Mouse (Mus musculus) cerebellum, adult (tissue): Measurements from ENCODE around the gene Pdzd2.

ENCODE experiments used
- ATAC-seq: cut with Nextera tagmentation; 2 replicates; pipeline ENCODE4 v1.9.2; 2017; ENCODE audit warnings: mild to moderate bottlenecking, moderate library complexity, mixed read lengths; ENCODE audit not compliant: insufficient number of reproducible peaks, low FRiP score, low TSS enrichment

Gene Pdzd2

DNA sequence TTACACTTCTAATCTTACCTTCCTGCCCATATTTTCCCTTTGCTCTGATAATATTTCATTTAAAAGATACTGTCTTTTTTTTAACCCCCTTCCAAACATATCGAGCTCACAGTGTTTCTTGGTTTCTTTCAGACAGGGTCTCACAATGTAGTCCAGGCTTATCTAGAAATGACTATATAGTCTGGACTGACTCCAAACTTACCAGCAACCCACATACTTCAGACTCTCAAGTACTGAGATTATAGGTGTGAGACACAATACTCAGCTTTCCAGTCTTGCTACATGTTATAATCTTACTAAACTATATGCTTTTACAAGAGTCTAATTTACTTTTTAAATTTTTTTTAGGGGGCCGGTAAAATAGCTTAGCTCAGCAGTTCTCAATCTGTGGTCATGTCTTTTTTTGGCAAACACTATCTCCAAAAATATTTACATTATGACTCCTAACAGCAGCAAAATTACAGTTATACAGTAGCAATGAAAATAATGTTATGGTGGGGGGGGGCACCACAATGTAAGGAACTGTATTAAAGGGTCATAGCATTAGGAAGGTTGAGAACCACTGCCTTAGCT lies 61.1 kb downstream of the Pdzd2 start:
- no peak for ATAC-seq

DNA sequence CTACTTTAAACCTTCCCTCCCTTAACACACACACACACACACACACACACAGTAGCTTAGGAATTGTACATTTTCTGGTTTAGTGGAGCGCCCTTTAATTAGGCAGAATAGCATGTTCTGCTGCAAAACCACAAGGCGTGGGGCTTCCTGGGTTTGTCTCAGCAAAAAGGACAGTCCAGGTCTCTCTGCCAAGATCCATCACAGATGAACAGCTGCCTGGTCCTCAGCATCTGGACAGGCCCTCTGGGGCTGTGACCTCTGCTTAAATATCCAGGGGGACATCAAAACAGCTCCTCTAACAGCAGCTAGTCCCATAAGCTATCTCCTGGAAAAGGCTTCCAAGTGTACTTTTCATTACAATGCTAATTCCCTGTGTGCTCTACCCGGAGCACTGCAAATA lies 64.4 kb downstream of the Pdzd2 start:
- no peak for ATAC-seq

DNA sequence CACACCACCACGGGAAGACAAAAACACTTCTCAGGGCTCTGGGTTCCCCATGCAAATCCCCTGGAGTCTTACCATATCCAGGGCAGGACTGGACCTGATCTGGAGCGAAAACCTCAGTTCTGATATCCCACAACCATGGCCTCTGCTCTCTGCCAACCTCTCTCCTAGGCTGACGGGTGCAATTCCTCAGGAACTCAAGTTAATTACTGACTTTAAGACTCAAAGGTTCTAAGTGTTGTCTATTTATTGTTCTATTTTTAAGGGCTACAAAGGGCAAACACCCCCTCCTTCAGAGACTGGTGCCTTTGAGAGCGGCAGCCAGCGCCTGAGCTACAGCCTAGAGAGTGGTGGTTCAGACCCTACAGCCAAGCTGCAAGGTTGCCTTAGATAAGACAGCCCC lies 65.7 kb downstream of the Pdzd2 start:
- no peak for ATAC-seq

DNA sequence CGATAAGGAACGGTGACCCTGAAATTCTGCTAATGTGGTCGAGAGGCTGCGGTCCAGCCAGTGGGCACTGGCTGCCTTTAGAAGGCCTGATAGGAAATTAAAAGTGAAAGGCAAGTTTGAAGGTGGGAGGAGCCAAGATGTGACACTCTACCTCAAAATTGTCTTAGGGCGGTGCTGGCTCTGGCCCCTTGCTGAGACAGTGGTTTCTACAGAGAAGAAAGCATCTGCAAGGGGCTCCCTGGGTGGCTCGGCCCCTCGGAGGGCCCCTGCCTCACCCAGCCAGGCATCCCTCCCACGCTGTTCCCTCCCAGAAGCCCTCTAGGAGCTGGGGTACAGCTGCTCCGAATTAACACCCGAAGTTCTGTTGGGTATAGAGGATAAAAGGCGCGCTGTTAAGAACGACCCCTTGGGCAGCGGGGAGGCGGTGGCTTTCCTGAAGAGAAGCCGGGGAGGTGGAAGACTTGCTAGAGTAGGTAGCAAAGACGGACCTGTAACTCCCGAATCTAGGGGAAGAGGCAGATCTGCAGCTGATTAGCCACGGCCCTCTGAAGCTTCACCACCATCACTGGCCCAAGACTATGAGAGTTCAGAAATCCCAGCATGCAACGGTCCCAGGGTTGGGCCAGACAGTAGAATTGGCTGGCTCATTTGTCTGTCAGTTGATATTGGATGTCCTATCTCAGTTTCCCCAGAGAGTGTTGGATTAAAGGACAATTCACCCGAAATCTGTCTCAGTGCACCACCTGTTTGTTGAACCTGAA lies 71.8 kb downstream of the Pdzd2 start:
- ATAC-seq = no peak

DNA sequence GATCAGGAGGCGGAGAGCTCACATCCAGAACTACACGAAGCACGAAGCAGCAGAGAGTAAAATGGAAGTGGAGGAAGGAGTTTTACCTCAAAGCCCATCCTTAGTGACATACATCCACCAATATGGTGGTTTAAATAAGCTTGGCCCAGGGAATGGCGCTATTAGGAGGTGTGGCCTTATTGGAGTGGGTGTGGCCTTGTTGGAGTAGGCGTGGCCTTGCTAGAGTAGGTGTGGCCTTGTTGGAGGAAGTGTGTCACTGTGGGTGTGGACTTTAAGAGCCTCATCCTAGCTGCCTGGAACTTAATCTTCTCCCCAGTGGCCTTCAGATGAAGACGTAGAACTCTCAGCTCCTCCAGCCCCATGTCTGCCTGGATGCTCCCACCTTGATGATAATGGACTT lies 73.8 kb downstream of the Pdzd2 start:
- no peak for ATAC-seq

DNA sequence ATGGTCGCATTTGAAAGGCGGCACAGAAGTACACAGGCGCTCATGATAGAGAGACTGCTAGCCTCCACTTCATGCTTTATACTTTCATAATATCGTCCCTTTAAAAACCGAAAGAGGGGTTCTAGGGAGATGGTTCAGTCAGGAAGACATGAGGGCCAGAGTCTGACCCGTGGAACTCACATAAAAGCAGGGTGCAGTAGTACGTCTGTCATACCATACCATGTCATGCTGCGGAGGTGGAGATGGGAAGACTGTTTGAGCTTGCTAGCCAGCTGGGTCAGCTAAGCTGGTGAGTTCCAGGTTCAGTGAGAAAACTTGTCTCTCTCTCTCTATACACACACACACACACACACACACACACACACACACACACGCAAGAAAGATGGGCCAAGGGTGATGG lies 76.4 kb downstream of the Pdzd2 start:
- no peak for ATAC-seq

DNA sequence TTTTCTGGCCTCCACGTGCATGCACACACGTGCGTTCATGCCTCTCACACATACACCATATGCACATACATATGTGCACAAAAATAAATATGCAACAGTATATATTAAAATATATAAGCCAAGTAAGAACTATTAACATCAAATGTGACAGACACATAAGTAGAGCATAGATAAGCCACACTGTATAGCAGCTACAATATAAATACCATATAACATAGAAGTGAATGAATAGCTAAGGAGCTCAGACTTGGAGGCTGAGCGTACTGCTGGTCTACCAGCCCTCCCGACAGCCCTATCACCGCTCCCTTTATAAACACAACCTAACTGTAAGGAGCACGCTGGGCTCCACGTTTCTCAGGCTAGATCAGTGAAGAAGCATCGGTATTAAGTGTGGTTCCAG lies 79.4 kb downstream of the Pdzd2 start:
- ATAC-seq = no peak

DNA sequence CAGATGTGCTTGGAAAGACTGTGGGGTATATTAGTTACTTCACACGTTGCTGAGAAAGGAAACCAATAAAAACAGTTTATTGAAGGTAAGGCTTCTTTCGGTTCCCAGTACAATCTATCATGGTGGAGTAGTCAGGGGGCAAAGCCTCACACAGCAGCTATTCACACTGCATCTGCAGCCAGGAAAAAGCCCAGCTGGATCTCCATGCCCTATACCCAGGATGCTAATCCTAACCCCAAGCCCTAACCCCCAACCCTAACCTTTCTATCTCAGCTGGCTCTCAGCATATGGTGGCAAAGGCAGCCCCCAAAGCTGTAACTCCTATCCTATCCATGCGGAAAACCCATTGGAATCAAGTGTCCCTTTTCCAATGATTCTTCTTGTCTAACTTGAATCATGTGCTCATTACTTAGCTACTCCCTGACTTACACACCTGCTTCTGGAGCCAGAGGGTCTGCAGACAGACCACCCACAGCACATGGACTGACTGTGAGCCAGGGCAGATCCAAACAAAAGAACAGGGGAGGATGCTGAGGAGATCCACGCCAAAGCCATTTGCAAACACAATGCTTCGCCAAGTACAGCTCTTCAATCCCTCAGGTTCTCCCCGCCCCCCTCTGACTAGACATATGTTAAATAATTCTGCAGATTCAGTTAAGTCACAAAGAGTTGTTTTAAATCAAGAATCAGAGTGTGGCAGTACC lies 83.6 kb downstream of the Pdzd2 start:
- no peak for ATAC-seq

DNA sequence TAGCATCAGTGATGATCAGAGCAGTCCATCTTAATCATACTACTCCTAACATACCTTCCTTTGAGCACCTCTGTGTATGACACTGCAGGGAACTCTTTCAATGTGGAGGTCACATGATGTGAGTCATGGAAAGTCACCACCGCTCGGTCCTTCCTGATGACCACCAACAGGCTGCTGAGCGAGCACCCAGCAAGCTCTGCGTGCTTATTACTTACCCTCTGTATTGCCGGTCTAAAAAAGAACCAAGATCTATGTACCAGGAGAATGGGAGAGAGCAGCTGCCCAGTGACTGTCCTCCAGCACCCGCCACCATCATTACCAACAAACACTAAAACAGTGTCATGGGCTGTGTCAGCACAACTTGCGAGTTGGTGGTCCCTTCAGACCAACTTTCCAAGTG lies 84.4 kb downstream of the Pdzd2 start:
- ATAC-seq = no peak

DNA sequence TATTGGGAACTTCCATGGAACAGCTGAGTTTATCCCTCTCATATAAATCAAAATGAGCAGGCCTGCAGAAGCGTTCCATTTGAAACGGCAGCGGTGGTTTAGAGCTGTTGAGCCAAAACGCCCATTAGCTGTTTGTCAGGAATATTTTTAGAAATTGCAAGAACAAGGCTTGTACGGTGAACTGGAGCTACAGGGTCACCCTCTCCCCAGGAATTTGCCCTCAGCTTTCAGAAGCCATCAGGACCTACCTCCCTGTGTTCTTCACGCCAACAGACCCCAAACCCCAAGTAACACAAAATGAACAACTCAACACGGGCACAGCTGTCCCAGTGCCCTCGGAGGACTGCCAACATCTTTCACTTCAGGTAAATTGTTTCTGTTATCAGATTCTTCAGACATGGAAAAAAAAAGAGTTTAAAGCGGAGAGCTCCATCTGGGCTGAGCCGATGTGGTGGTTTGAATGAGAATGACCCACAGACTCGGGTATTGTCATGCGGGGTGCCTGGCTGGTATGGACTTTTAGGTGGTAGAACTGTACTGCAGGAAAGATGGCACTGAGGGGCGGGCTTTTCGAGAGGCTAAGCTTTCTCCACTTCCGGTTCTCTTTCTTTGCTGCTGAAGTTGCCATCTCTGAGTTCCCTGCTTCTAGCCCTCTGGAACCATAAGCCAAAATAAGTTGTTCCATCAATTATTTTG lies 87.2 kb downstream of the Pdzd2 start:
- no peak for ATAC-seq

DNA sequence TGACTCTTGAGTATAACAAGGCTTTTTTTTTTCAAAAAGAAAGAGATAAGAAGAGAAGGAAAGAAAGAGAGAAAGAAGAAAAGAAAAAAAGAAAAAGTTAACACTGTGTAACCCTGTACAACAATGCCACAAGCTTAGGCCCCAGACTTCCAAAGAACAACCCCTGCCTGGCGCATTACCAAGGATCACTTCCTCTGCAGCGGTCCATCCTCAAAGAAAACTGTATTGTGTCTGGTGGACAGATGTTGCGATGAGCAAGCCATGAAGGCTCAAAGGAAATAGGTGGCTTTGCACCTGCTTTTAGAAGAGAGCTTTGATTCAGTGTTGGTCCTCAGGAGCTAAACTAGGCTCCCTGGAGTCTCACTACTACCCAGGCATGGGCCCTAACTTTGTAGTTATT lies 89.5 kb downstream of the Pdzd2 start:
- no peak for ATAC-seq

DNA sequence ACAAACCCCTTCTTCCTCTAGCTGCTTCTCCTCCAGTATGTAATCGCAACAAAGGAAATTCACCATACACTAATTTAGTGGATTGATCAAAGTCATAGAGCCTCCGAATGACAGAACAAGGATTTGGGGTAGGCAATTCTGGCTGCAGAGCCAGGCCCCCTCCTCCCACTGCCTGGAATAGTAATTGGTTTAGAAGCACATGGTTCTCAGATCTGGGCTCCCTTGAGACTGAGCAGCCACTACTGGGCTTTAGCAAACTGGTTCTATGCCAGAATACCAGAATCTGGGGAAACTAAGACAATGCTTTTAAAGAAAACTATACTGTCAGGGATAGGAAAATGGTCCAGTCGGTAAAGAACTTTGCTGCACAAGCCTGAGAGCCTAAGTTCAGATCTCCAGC lies 90.0 kb downstream of the Pdzd2 start:
- ATAC-seq = no peak

DNA sequence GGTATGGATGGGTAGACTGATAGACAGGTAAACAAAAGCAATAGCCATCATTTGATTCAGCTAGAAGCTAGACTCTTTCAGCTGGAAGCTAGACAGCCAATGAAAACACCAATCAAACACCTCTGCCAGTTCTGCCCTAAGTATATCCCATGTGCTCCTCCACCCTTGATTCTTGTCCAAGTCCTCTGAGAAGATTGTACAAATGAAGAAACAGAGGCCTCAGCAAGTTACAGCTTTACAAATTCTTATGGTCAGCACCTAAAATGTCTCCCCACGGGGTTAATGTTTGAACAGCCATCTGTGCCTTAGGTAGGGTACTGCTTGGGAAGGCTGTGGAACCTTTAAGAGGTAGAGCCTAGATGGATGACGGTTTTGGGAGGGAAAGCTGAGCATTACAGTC lies 90.6 kb downstream of the Pdzd2 start:
- no peak for ATAC-seq

DNA sequence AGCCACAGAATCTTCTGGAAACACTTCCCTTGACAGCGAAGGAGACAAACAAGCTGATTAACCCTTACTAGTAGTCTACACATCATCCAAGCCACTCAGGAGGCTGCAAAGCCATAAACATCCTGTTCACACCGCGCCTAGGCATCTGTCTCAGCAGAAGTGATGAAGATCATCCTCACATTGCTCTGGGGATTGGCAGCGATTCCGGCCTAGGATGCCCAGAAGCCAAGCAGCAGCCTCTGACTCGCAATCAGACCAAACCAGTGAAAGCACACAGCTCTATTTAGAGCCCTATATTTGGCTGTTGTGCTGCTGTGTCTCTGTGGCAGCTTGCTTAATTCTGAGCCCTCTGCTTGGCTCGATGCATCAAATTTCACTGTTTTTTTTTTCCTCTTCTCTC lies 99.0 kb downstream of the Pdzd2 start:
- no peak for ATAC-seq

DNA sequence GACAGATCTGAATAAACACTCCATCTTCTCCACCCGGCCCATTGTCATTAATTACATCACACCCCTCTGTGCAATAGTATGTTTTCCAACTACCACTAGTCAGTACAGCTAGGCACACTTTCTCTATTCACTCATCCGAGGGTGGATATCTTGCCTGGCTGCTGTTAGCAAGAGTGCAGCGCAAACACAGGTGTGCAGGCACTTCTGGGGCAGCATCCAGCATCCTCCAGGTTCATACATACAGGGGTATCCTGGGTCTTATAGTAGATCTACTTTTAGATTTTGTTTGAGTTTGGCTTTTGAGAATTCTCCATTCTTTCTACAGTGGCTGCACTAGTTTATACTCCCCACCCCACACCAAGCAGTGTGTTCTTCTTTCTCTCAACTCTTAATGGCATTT lies 99.9 kb downstream of the Pdzd2 start:
- no peak for ATAC-seq

DNA sequence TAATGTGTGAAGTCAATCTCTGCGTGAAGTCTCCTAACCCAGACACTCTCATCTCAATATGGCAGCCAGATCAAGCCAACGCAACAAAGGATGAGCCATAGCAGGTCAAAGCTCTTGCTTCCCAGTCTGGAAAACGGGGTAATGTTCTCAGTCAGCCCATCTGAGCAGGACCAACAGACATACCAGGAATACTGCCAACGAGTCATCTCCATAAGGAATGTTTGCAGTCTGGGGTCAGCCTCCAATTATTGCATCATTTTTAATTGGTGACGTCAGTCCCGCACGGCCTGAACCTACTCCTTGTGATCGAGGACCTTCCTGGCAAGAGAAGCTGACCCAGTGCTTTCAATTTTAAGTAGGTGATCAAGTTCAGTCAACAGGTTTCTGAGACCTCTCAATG lies 100.5 kb downstream of the Pdzd2 start:
- no peak for ATAC-seq

DNA sequence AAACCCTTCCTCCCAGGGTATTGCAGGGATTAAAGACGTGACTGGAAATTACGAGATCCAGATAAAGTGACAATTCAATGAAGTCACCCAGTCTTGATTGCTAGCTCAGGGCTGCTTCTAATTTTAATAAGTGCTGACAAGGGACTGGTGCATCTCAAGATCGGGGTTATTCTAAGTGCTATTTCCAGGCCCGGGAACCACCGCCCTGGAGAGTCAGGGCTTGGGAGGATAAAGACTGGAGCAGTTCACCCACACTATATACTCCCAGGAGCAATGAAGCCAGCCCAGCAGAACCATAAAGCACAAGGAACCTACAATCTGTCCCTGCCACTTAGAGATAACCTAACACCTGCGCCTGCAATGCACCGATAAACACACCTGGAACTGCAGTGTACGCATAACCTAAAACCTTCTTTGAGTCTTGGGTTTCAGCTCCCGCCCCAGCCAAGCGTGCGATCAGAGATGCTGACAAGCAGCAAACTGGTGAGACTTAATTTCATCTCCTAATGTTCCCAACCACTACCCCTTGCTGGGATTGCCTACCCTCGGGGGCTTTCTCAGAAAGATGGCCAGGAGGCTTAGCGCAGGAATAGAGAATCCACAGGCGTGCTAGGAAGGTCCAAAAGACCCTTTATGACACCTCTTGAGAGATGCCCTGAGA lies 101.2 kb downstream of the Pdzd2 start:
- ATAC-seq = no peak

DNA sequence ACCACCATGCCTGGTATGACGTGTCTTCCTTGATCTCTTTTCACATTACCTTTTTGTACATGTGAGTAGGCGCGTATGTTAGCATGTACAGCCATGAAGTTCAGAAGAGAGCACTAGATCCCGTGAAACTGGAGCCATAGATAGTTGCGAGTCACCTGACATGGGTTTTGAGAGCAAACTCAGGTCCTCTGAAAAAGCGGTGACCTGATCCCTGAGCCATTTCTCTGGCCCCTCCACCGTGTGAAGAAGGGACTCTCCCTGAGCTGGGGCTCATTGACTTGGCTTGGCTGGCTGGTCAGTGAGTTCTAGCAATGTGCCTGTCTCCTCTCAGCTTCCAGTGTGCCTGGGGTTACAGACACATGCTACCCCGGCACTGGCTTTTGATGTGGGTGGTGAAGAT lies 102.2 kb downstream of the Pdzd2 start:
- ATAC-seq = no peak

DNA sequence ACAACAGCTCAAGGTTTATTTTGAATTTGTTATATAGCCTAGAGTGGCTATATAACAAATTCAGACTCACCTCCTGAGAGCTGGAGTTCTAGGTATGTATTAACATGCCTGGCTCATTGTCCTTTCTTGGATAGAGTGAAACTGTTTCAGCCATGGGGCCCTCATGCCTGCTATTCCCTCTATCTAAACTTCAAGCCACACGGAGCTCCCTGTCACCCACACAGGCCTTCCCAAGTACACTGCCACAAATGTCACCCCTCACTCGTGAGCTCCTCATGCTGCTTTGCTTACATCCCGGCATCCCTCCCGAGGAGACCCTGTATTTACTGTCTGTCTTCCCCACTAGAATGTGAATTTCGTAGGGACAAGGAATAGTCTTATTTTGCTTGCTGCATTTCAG lies 103.3 kb downstream of the Pdzd2 start:
- no peak for ATAC-seq

DNA sequence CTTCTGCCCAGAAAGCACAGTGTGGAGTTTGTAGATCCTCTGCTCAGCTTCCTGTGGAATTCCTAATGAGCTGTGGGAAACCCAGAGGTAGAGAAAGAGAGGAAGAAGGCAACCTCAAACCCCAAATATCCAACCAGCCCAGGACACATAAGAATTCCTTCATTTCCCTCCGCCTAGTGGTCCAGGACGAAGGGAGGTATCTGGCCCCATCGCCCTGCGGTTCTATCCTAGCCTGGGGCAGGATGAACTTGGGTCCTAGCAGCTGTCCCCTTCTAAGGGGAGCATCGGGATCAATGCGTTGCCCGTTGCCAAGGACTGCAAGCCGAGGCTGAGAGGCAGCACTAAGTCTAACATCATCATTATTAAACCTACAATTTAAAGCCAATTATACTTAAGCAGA lies 104.8 kb downstream of the Pdzd2 start:
- no peak for ATAC-seq

DNA sequence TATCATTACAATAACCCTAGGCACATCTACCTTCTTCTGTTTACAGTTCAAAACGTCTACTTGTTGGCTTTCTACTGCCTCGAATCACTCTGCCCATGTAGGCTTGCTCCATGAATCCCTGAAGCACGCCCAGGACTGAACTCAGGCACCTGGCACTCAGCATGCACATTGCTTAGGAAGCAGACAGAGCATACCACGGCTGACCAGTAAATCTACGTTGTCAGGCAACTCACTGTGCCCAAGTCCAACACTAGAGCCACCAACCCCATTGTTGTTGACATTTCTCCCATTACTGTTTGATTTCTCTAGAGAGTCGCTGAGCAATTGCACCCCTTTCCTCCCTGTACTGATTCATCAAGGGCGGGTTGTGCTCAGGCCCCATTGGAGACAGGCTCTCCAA lies 110.6 kb downstream of the Pdzd2 start:
- ATAC-seq = no peak
